Mouse (Mus musculus) embryonic facial prominence, embryonic 15.5 days (tissue): ENCODE data around the gene Upk1b. TPM values are rescaled to one million over a fixed set of nuclear protein-coding genes. Genes with fewer than 3 reads are reported as not detected.

Source experiments
- polyA plus RNA-seq: library from polyadenylated mRNA; unstranded; fragments of >200 nt; fragmentation: Nextera tagmentation; extraction: Ambion mirVana; gene quantifications from 2 replicates; pipeline ENCODE4 v1.2.1, GENCODE M21; 2015

Upk1b gene
- polyA plus RNA-seq, 1 experiment from 2014 or later, result 58.4 TPM

Other genes starting within 250 kb of the Upk1b start
- gene Tmem39a, start 241.6 kb downstream of the Upk1b start, polyA plus RNA-seq, result 136 and 138 TPM in 2 replicates
- 14.5 and 16.3 TPM in 2 replicates for gene Arhgap31, start 87.1 kb downstream of the Upk1b start, polyA plus RNA-seq
- gene B4galt4, start 58.1 kb downstream of the Upk1b start, polyA plus RNA-seq, result 24.7 and 25.2 TPM in 2 replicates
- gene 4930435E12Rik, start 28.4 kb upstream of the Upk1b start, polyA plus RNA-seq, result not detected in 2 replicates
- 0.66 and 0.87 TPM in 2 replicates for gene Igsf11, start 92.3 kb upstream of the Upk1b start, polyA plus RNA-seq